Mouse (Mus musculus) small intestine, adult 2 months (tissue): ENCODE results near the gene Hoxc5.

Experiments
- CTCF ChIP-seq: fragments of 200-500 bp; IDR thresholded peaks from 2 replicates; pipeline ENCODE4 v1.5.1; 2012; ENCODE audit warnings: low read depth, mild to moderate bottlenecking, control low read depth, inconsistent platforms, low read length, moderate library complexity, mixed read lengths; ENCODE audit not compliant: insufficient replicate concordance, insufficient read length; ENCODE audit errors: extremely low read depth
- POLR2A ChIP-seq: fragments of 200-500 bp; IDR thresholded peaks from 2 replicates; pipeline ENCODE4 v1.6.1; 2012; ENCODE audit warnings: low read depth, mild to moderate bottlenecking, control low read depth, inconsistent platforms, low read length, moderate library complexity

GRCm38 (mm10) chr15:102954192-102955006 lies 12.8 kb upstream of the Hoxc5 start, which contains the start of gene Hoxc11:
- TF ChIP-seq CTCF (no peak), POLR2A (no peak)
